Mouse (Mus musculus): ENCODE data around the gene Crcp. TPM values are rescaled to one million over a fixed set of nuclear protein-coding genes. Genes with fewer than 3 reads are reported as not detected.

Gene Crcp
- polyA plus RNA-seq (2012; rRNA removed) = 17.0 and 17.5 TPM in 2 replicates

GRCm38 (mm10) chr5:130029142-130029897 is at the start of gene Crcp, which contains the start of gene Asl:
Gene Crcp, plus strand, starts transcription at chr5:130029290.
Gene Asl, minus strand, starts transcription at chr5:130029247.
- peak; percentile 90 for DNase-seq
- Histone ChIP-seq H3K4me1 (replicated peaks; ENCODE audit: control insufficient read depth, insufficient read depth, low read length) (peaks cover 2% of the 10 kb centered on the region), H3K27ac (ENCODE audit: control insufficient read depth, insufficient read depth, low read length) (peak within 1 kb of the TSS; percentile 52), H3K4me3 (ENCODE audit: control insufficient read depth, insufficient read depth, low read length) (peak within 1 kb of the TSS; percentile 90), H3K36me3 (ENCODE audit: control insufficient read depth, insufficient read depth, low read length) (no peaks in the 10 kb centered on the region), H3K27me3 (ENCODE audit: control insufficient read depth, insufficient read depth, low read length) (no peaks in the 10 kb centered on the region)
- TF ChIP-seq CTCF (IDR thresholded peaks at IDR 0.05; ENCODE audit: borderline replicate concordance, control insufficient read depth, extremely low read depth, insufficient read depth, low read length, poor library complexity) = no peak
- peak; percentile 53; the same call in 1 of the 2 replicates for TF ChIP-seq POLR2A (IDR thresholded peaks at IDR 0.05; ENCODE audit: control insufficient read depth, extremely low read depth, insufficient read depth, low read length, poor library complexity)
- 2% methylated on average over 51 of the region's 51 CpGs for WGBS

GRCm38 (mm10) chr5:129980216-129980615 is 48.9 kb upstream of the Crcp start:
- 0 out of 2 replicates have a peak, but pooled peaks cover 3% of the 10 kb centered on the region for H3K36me3 ChIP-seq (ENCODE audit: control insufficient read depth, insufficient read depth, low read length)
- no peak for DNase-seq
- no peak for TF ChIP-seq POLR2A (IDR thresholded peaks at IDR 0.05; ENCODE audit: control insufficient read depth, extremely low read depth, insufficient read depth, low read length, poor library complexity)
- no peak for TF ChIP-seq CTCF (IDR thresholded peaks at IDR 0.05; ENCODE audit: borderline replicate concordance, control insufficient read depth, extremely low read depth, insufficient read depth, low read length, poor library complexity)
- no peak overlapping the region for H3K27ac ChIP-seq (ENCODE audit: control insufficient read depth, insufficient read depth, low read length)
- H3K27me3 ChIP-seq (ENCODE audit: control insufficient read depth, insufficient read depth, low read length) = no peaks in the 10 kb centered on the region
- no peaks in the 10 kb centered on the region for H3K4me1 ChIP-seq (replicated peaks; ENCODE audit: control insufficient read depth, insufficient read depth, low read length)
- H3K4me3 ChIP-seq (ENCODE audit: control insufficient read depth, insufficient read depth, low read length) = no peak overlapping the region
- WGBS = 97% methylated on average over 3 of the region's 3 CpGs

- peaks cover 11% of the 10 kb centered on the region for H3K36me3 ChIP-seq (ENCODE audit: control insufficient read depth, insufficient read depth, low read length)
- no peak overlapping the region for H3K4me3 ChIP-seq (ENCODE audit: control insufficient read depth, insufficient read depth, low read length)
- 87% methylated on average over 13 of the region's 13 CpGs for WGBS
- no peak for DNase-seq
- no peak overlapping the region for H3K27ac ChIP-seq (ENCODE audit: control insufficient read depth, insufficient read depth, low read length)
- H3K27me3 ChIP-seq (ENCODE audit: control insufficient read depth, insufficient read depth, low read length) = no peaks in the 10 kb centered on the region
- TF ChIP-seq CTCF (IDR thresholded peaks at IDR 0.05; ENCODE audit: borderline replicate concordance, control insufficient read depth, extremely low read depth, insufficient read depth, low read length, poor library complexity) = no peak
- TF ChIP-seq POLR2A (IDR thresholded peaks at IDR 0.05; ENCODE audit: control insufficient read depth, extremely low read depth, insufficient read depth, low read length, poor library complexity) = no peak
- H3K4me1 ChIP-seq (replicated peaks; ENCODE audit: control insufficient read depth, insufficient read depth, low read length) = no peaks in the 10 kb centered on the region
Measured at GRCm38 (mm10) chr5:129989376-129989775, 39.7 kb upstream of the Crcp start.

- Histone ChIP-seq H3K4me3 (ENCODE audit: control insufficient read depth, insufficient read depth, low read length) (no peak overlapping the region), H3K36me3 (ENCODE audit: control insufficient read depth, insufficient read depth, low read length) (peaks cover 11% of the 10 kb centered on the region), H3K4me1 (replicated peaks; ENCODE audit: control insufficient read depth, insufficient read depth, low read length) (no peaks in the 10 kb centered on the region), H3K27ac (ENCODE audit: control insufficient read depth, insufficient read depth, low read length) (no peak overlapping the region), H3K27me3 (ENCODE audit: control insufficient read depth, insufficient read depth, low read length) (no peaks in the 10 kb centered on the region)
- DNase-seq = no peak
- TF ChIP-seq CTCF (IDR thresholded peaks at IDR 0.05; ENCODE audit: borderline replicate concordance, control insufficient read depth, extremely low read depth, insufficient read depth, low read length, poor library complexity) (no peak), POLR2A (IDR thresholded peaks at IDR 0.05; ENCODE audit: control insufficient read depth, extremely low read depth, insufficient read depth, low read length, poor library complexity) (no peak)
- WGBS = 95% methylated on average over 5 of the region's 5 CpGs
Measured at GRCm38 (mm10) chr5:129991898-129992297, 37.2 kb upstream of the Crcp start.

- no peak for TF ChIP-seq CTCF (IDR thresholded peaks at IDR 0.05; ENCODE audit: borderline replicate concordance, control insufficient read depth, extremely low read depth, insufficient read depth, low read length, poor library complexity)
- no peak for TF ChIP-seq POLR2A (IDR thresholded peaks at IDR 0.05; ENCODE audit: control insufficient read depth, extremely low read depth, insufficient read depth, low read length, poor library complexity)
- H3K27ac ChIP-seq (ENCODE audit: control insufficient read depth, insufficient read depth, low read length) = no peak overlapping the region
- H3K27me3 ChIP-seq (ENCODE audit: control insufficient read depth, insufficient read depth, low read length) = no peaks in the 10 kb centered on the region
- no peak for DNase-seq
- H3K4me1 ChIP-seq (replicated peaks; ENCODE audit: control insufficient read depth, insufficient read depth, low read length) = no peaks in the 10 kb centered on the region
- no peak overlapping the region for H3K4me3 ChIP-seq (ENCODE audit: control insufficient read depth, insufficient read depth, low read length)
- 97% methylated on average over 14 of the region's 14 CpGs for WGBS
- peaks cover 11% of the 10 kb centered on the region for H3K36me3 ChIP-seq (ENCODE audit: control insufficient read depth, insufficient read depth, low read length)
Measured at GRCm38 (mm10) chr5:129993374-129993773, 35.7 kb upstream of the Crcp start.

- no peaks in the 10 kb centered on the region for H3K27me3 ChIP-seq (ENCODE audit: control insufficient read depth, insufficient read depth, low read length)
- 93% methylated on average over 7 of the region's 7 CpGs for WGBS
- no peak for DNase-seq
- no peaks in the 10 kb centered on the region for H3K4me1 ChIP-seq (replicated peaks; ENCODE audit: control insufficient read depth, insufficient read depth, low read length)
- TF ChIP-seq POLR2A (IDR thresholded peaks at IDR 0.05; ENCODE audit: control insufficient read depth, extremely low read depth, insufficient read depth, low read length, poor library complexity) (no peak), CTCF (IDR thresholded peaks at IDR 0.05; ENCODE audit: borderline replicate concordance, control insufficient read depth, extremely low read depth, insufficient read depth, low read length, poor library complexity) (no peak)
- H3K36me3 ChIP-seq (ENCODE audit: control insufficient read depth, insufficient read depth, low read length) = 0 out of 2 replicates have a peak, but pooled peaks cover 4% of the 10 kb centered on the region
- no peak overlapping the region for H3K4me3 ChIP-seq (ENCODE audit: control insufficient read depth, insufficient read depth, low read length)
- no peak overlapping the region for H3K27ac ChIP-seq (ENCODE audit: control insufficient read depth, insufficient read depth, low read length)
Measured at GRCm38 (mm10) chr5:129994989-129995388, 34.1 kb upstream of the Crcp start.
